Mouse (Mus musculus) hindbrain, embryonic 11.5 days (tissue): ENCODE data around the gene 4930513O06Rik. TPM values are rescaled to one million over a fixed set of nuclear protein-coding genes. Genes with fewer than 3 reads are reported as not detected.

Experiments
- ATAC-seq: fragments of 200-750 bp; cut with Nextera tagmentation; 2 replicates; pipeline ENCODE4 v1.8.0; 2017; ENCODE audit warnings: mild to moderate bottlenecking, moderate TSS enrichment, moderate library complexity; ENCODE audit not compliant: low FRiP score
- DNase-seq: peaks from one replicate; pipeline ENCODE4 v3.0.0-alpha.2; 2015; ENCODE audit warnings: low spot score
- H3K27ac ChIP-seq: fragments of 300-500 bp; sonication (generic); 2 replicates; pipeline ENCODE4 v1.5.1; 2014; ENCODE audit warnings: mild to moderate bottlenecking, low read depth, low read length
- H3K27me3 ChIP-seq: fragments of 300-500 bp; sonication (generic); 2 replicates; pipeline ENCODE4 v1.6.1; 2014; ENCODE audit warnings: mild to moderate bottlenecking, low read length, moderate library complexity, mixed read lengths; ENCODE audit not compliant: control insufficient read depth, insufficient read depth
- H3K36me3 ChIP-seq: fragments of 300-500 bp; sonication (generic); 2 replicates; pipeline ENCODE4 v1.6.1; 2014; ENCODE audit warnings: mild to moderate bottlenecking, low read length, moderate library complexity, mixed read lengths; ENCODE audit not compliant: control insufficient read depth, insufficient read depth
- H3K4me1 ChIP-seq: fragments of 300-500 bp; sonication (generic); replicated peaks from 2 replicates; pipeline ENCODE4 v1.6.1; 2014; ENCODE audit warnings: low read length, mixed read lengths; ENCODE audit not compliant: control insufficient read depth, insufficient read depth
- H3K4me2 ChIP-seq: fragments of 300-500 bp; sonication (generic); replicated peaks from 2 replicates; pipeline ENCODE4 v1.6.1; 2014; ENCODE audit warnings: mild to moderate bottlenecking, low read depth, low read length
- H3K4me3 ChIP-seq: fragments of 300-500 bp; sonication (generic); 2 replicates; pipeline ENCODE4 v1.5.1; 2014; ENCODE audit warnings: low read depth, low read length
- H3K9ac ChIP-seq: fragments of 300-500 bp; sonication (generic); 2 replicates; pipeline ENCODE4 v1.6.1; 2014; ENCODE audit warnings: low read depth, low read length
- H3K9me3 ChIP-seq: fragments of 300-500 bp; sonication (generic); 2 replicates; pipeline ENCODE4 v1.6.1; 2016; ENCODE audit warnings: low read length; ENCODE audit not compliant: control insufficient read depth
- WGBS: fragments of 180-500 bp; shearing (Covaris S2); extraction: QIAGEN DNeasy Blood & Tissue Kit; methylation state at CpG from one replicate; pipeline ENCODE4 v1.1.7; 2014; 5-methylcytosine and 5-hydroxymethylcytosine counted together
- polyA plus RNA-seq: library from polyadenylated mRNA; unstranded; fragments of >200 nt; fragmentation: Nextera tagmentation; extraction: Ambion mirVana; gene quantifications from 2 replicates; pipeline ENCODE4 v1.2.1, GENCODE M21; 2014

Gene 4930513O06Rik
- not detected in 2 replicates for polyA plus RNA-seq

DNA sequence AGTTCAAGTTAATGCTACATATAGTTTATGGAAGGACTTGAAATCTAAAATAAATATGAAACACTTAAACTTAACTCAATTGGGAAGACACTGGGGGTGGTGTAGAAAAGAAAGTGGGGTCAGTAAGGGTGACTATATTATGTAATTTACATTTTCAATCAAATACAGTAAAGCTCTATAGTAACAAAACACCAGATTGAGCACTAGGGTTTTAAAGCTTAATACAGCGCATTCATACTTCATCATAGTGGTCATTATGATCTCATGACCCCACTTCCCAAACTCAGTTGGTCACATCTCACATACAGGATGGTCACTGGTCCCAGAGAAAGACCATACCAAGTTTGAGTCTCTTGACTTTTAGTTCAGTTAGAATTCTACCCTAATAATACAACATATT is at the start of gene 4930513O06Rik:
Gene 4930513O06Rik (plus strand): TSS at position 301 of the 400 bp plus-strand sequence.
- no peak within 1 kb of the TSS for H3K9ac ChIP-seq
- H3K27me3 ChIP-seq = no peaks in the 10 kb centered on the region
- H3K36me3 ChIP-seq = no peaks in the 10 kb centered on the region
- H3K9me3 ChIP-seq = no peaks in the 10 kb centered on the region
- H3K27ac ChIP-seq = no peak within 1 kb of the TSS
- DNase-seq (no peak), ATAC-seq (no peak)
- H3K4me1 ChIP-seq = no peaks in the 10 kb centered on the region
- no peak within 1 kb of the TSS for H3K4me3 ChIP-seq
- no peak within 1 kb of the TSS for H3K4me2 ChIP-seq
- WGBS = 89% methylated on average over 1 of the region's 1 CpGs

DNA sequence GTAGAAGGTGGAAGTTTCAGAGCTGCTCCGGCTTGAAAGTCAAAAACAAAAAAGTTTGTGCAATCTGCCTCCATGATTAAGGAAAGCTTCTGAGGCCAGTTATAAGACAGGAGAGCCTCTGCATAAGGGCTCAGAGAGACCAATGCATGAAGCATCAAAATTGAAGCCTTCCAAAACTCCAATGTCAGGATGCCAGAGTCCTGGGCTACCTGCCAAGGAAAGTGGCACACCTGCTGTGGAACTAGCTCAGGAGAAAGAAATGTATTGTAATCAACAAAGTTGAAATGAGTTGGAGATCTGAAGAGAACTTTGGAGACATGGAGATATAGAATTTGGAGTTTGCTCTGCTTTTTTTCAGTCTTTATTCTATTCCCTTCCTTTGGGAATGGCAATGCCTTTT is 48.4 kb upstream of the 4930513O06Rik start:
- no peak for DNase-seq
- no peaks in the 10 kb centered on the region for H3K36me3 ChIP-seq

DNA sequence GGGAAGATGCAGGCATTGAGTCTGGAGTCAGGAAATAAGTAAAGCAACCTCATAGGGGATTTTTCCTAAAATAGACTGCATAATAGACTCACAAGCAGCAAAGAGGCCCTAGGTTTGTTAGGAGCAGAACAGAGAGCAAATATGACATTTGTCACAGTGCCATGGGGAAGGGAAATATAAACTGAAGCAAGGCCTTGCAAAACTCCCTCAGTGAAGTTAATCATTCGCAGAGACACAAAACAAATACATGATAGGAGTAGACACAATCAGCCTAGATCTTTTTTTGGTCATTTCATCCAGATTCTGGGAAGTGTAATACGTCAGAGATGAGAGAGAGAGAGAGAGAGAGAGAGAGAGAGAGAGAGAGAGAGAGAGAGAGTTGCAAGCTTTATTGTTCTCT is 46.7 kb upstream of the 4930513O06Rik start:
- 75% methylated on average over 2 of the region's 2 CpGs for WGBS
- Histone ChIP-seq H3K27me3 (no peaks in the 10 kb centered on the region), H3K36me3 (no peaks in the 10 kb centered on the region), H3K4me2 (no peak overlapping the region), H3K4me3 (no peak overlapping the region), H3K9me3 (no peaks in the 10 kb centered on the region), H3K9ac (no peak overlapping the region), H3K4me1 (no peaks in the 10 kb centered on the region), H3K27ac (no peak overlapping the region)
- DNase-seq (no peak), ATAC-seq (no peak)

More for the DNA sequence above, 48.4 kb upstream of the 4930513O06Rik start:
- no peak overlapping the region for H3K27ac ChIP-seq
- no peak for ATAC-seq
- no peaks in the 10 kb centered on the region for H3K4me1 ChIP-seq
- H3K4me3 ChIP-seq = no peak overlapping the region
- no peaks in the 10 kb centered on the region for H3K27me3 ChIP-seq
- no peaks in the 10 kb centered on the region for H3K9me3 ChIP-seq
- H3K4me2 ChIP-seq = no peak overlapping the region
- WGBS = 95% methylated on average over 1 of the region's 1 CpGs
- no peak overlapping the region for H3K9ac ChIP-seq

DNA sequence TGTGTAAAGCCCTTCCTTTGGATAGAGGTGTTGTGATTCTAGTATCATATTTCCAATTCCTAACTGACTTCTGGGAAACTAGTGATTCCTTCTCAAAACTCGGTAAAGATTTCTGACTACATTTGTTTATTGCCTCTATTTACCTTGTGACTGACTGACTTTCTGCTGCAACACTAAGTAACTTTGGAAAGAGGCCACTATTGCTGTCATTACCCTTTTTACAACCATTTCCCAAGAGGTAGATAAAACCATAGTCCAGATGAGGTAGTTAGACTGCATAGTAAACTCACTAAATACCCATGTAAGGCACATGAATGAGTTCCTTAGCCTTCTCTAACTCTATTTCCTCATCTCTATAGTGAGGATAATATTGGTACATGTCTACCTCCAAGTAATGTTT is 44.9 kb upstream of the 4930513O06Rik start:
- no peak overlapping the region for H3K27ac ChIP-seq
- DNase-seq (no peak), ATAC-seq (no peak)
- no peaks in the 10 kb centered on the region for H3K9me3 ChIP-seq
- no peak overlapping the region for H3K9ac ChIP-seq
- H3K4me2 ChIP-seq = no peak overlapping the region
- H3K36me3 ChIP-seq = no peaks in the 10 kb centered on the region
- H3K4me1 ChIP-seq = no peaks in the 10 kb centered on the region
- no peaks in the 10 kb centered on the region for H3K27me3 ChIP-seq
- WGBS = 79% methylated on average over 1 of the region's 1 CpGs
- no peak overlapping the region for H3K4me3 ChIP-seq

DNA sequence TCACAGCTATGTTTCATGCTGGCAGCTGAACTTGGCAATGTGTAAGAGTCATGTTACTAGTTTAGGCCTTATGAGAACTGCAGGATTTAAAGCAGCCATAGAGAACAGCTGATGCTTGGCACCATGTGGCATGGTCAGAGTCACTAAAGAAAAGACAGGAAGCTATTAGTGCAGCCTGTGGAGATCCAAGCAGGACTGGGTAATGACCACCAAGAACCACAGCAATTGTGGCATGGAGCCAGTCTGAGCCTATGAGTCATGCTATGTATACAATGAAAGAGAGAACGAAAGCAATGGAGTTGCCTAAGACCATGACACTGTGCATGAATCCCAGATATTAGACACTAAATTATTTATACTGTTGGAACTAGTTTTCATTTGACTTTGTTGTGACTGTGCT is 34.1 kb upstream of the 4930513O06Rik start:
- H3K4me3 ChIP-seq = no peak overlapping the region
- 85% methylated on average over 1 of the region's 1 CpGs for WGBS
- DNase-seq = no peak

DNA sequence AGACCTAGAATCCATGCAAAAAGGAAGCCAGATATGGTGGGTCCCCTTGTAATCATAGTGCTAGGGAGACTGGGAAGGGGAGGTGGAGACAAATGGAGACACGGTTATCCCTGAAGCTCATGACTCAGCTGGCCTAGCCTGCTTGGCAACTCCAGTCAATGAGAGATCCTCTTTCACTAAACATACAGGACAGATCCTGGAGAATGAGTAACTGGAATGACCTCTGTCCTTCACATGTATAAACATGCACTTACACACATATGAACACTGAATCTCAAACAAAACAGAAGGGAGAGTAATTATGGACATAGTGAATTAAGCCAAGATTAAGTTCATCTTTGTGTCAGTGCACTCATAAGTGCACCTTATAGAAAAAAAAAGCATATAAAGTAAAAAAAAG is 32.9 kb upstream of the 4930513O06Rik start:
- 80% methylated on average over 1 of the region's 1 CpGs for WGBS
- Histone ChIP-seq H3K4me2 (no peak overlapping the region), H3K27ac (no peak overlapping the region), H3K4me3 (no peak overlapping the region), H3K4me1 (no peaks in the 10 kb centered on the region), H3K9me3 (no peaks in the 10 kb centered on the region), H3K9ac (no peak overlapping the region), H3K27me3 (no peaks in the 10 kb centered on the region), H3K36me3 (no peaks in the 10 kb centered on the region)
- DNase-seq (no peak), ATAC-seq (no peak)

More for the DNA sequence above, 34.1 kb upstream of the 4930513O06Rik start:
- H3K9ac ChIP-seq = no peak overlapping the region
- H3K4me1 ChIP-seq = no peaks in the 10 kb centered on the region
- no peak overlapping the region for H3K4me2 ChIP-seq
- H3K27ac ChIP-seq = no peak overlapping the region
- ATAC-seq = no peak
- no peaks in the 10 kb centered on the region for H3K27me3 ChIP-seq
- H3K36me3 ChIP-seq = no peaks in the 10 kb centered on the region
- no peaks in the 10 kb centered on the region for H3K9me3 ChIP-seq

DNA sequence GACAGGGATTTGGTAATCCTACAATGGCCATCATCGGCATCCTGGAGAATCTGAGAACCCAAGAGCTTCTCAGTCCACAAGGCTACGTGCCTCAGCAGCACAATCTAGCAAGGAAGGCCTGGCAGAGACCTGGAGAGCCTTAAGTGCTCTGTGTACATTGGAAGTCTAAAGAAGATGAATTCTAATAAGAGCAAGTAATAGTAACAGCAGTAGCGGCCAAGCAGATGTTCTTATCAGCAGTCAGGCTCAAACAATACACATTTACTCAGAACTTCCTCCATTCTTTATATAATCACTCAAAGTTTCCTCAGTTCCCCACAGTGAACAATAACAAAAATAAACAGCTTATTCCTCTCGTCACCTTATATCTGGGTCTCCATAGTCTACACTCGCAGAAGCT is 22.0 kb upstream of the 4930513O06Rik start:
- no peak overlapping the region for H3K9ac ChIP-seq
- H3K4me3 ChIP-seq = no peak overlapping the region
- H3K4me2 ChIP-seq = no peak overlapping the region
- no peaks in the 10 kb centered on the region for H3K4me1 ChIP-seq
- WGBS = 89% methylated on average over 5 of the region's 5 CpGs
- no peaks in the 10 kb centered on the region for H3K36me3 ChIP-seq
- no peak for ATAC-seq
- no peaks in the 10 kb centered on the region for H3K9me3 ChIP-seq
- H3K27me3 ChIP-seq = no peaks in the 10 kb centered on the region
- DNase-seq = no peak
- no peak overlapping the region for H3K27ac ChIP-seq

DNA sequence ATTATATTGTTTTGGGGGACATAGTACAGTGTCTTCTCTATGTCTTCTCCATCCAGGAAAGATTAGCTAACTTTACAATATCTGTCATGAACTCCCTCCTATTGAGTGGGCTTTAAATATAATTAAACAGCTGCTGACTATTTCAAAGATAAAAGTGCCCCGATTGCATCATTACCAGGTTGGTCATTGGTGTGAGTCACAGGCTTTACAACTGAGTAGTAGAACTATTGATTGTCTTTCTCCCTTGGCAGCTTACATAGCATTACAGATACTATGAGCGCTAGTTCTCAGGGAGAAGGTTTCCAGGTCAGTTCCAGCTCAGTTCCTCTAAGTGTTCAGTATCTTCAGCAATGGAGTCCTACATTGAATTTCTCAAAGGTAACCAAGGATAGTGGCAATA is 7.5 kb upstream of the 4930513O06Rik start:
- no peak overlapping the region for H3K9ac ChIP-seq
- no peak overlapping the region for H3K4me3 ChIP-seq
- no peaks in the 10 kb centered on the region for H3K9me3 ChIP-seq
- no peaks in the 10 kb centered on the region for H3K4me1 ChIP-seq
- no peaks in the 10 kb centered on the region for H3K27me3 ChIP-seq
- ATAC-seq (no peak), DNase-seq (no peak)
- no peak overlapping the region for H3K4me2 ChIP-seq
- no peak overlapping the region for H3K27ac ChIP-seq
- WGBS = 91% methylated on average over 2 of the region's 2 CpGs
- no peaks in the 10 kb centered on the region for H3K36me3 ChIP-seq

DNA sequence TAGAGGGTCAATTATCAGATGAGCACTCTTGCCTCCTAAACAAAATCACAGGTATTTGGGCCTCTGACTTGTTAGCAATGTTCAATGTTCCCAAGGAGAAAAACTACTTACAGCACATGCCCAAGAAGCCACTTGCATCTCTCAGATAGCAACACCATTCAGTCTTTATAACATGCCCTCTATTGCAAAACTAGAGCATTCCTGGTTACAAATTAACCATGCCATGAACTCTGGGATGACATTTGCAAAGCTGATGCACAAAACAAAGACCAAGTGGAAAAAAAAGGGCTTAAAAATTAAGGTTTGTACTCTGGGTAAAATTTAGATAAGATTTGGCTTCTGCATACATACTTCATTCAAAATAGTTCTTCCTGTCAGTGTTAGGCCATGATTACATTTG is 966 bp upstream of the 4930513O06Rik start, which contains the start of gene Serpina7:
Gene Serpina7 (minus strand): TSS at position 160 of the 400 bp plus-strand sequence.
- ATAC-seq = no peak
- H3K36me3 ChIP-seq = no peaks in the 10 kb centered on the region

More for the DNA sequence above, 966 bp upstream of the 4930513O06Rik start, which contains the start of gene Serpina7:
- Histone ChIP-seq H3K27me3 (no peaks in the 10 kb centered on the region), H3K4me2 (no peak within 1 kb of the TSS), H3K4me1 (no peaks in the 10 kb centered on the region), H3K27ac (no peak within 1 kb of the TSS), H3K4me3 (no peak within 1 kb of the TSS), H3K9ac (no peak within 1 kb of the TSS), H3K9me3 (no peaks in the 10 kb centered on the region)
- DNase-seq = no peak
